ENCODE assay signal across 24 mouse cellular contexts in genomic region chr13:73734379-73734778, GRCm38 (mm10). TPM values are rescaled to one million over a fixed set of nuclear protein-coding genes. Genes with fewer than 3 reads are reported as not detected.
"Had no signal": no experiment of that assay in that cellular context is flagged by ENCODE, and none has a peak within 500 bp of the region (broad histone marks: within the 10 kb centered on the region; RNA-seq: fewer than 3 reads in every experiment).

No protein-coding gene starts in this region.

- H3K4me3 ChIP-seq: liver, embryonic 15.5 days; lung, embryonic 15.5 days; megakaryocyte, embryonic 14.5 days; midbrain, embryonic 12.5 days; neural tube, embryonic 12.5 days had no signal

- H3K9me3 ChIP-seq: liver, embryonic 15.5 days; lung, embryonic 15.5 days; midbrain, embryonic 12.5 days; neural tube, embryonic 12.5 days had no signal

- DNase-seq: liver, postnatal 0 days; lung, adult 2 months; lung, postnatal 14 days; lung, postnatal 36 days; midbrain, embryonic 14.5 days; right cerebral cortex, postnatal 14 days; spleen, adult 18-20 months; thymus, adult 2 months; thymus, postnatal 25 days; thymus, postnatal 4 days had no signal

- H3K36me3 ChIP-seq: liver, embryonic 15.5 days; lung, embryonic 15.5 days; midbrain, embryonic 12.5 days; neural tube, embryonic 12.5 days had no signal

- H3K27ac ChIP-seq: liver, embryonic 15.5 days; lung, embryonic 15.5 days; macrophage; midbrain, embryonic 12.5 days; neural tube, embryonic 12.5 days had no signal

- H3K9ac ChIP-seq: liver, embryonic 15.5 days; liver, postnatal 0 days; lung, embryonic 15.5 days; midbrain, embryonic 12.5 days; neural tube, embryonic 12.5 days had no signal

- H3K4me2 ChIP-seq: lung, embryonic 15.5 days; midbrain, embryonic 12.5 days; neural tube, embryonic 12.5 days had no signal

RNA-seq across cellular contexts. Expression of gene Slc6a19, which starts 29.7 kb away (rescaled TPM):
- total RNA-seq: megakaryocyte progenitor cell, adult 5-6 weeks had no signal
- polyA plus RNA-seq: lung, embryonic 15.5 days; lung, postnatal 0 days; stomach, embryonic 14.5 days had no signal

RNA-seq across cellular contexts. Expression of gene Slc6a18, which starts 56.6 kb away (rescaled TPM):
- total RNA-seq: megakaryocyte progenitor cell, adult 5-6 weeks; midbrain, postnatal 0 days; monocyte, adult 5-6 weeks; neutrophil, adult 5-6 weeks had no signal
- polyA plus RNA-seq: liver, embryonic 15.5 days; liver, postnatal 0 days; lung, adult 2 months; lung, embryonic 15.5 days; lung, postnatal 0 days; macrophage; midbrain, embryonic 12.5 days; midbrain, embryonic 14.5 days; midbrain, postnatal 0 days; neural tube, embryonic 12.5 days; neural tube, embryonic 14.5 days; stomach, embryonic 14.5 days; stomach, embryonic 16.5 days had no signal
